Mouse (Mus musculus) kidney, adult 2 months (tissue): ENCODE results near the gene Sctr. TPM values are rescaled to one million over a fixed set of nuclear protein-coding genes. Genes with fewer than 3 reads are reported as not detected.

ENCODE experiments used
- DNase-seq: peaks from one replicate; pipeline ENCODE4 v3.0.0; 2021
- H3K27ac ChIP-seq: fragments of 200-500 bp; 2 replicates; pipeline ENCODE4 v1.5.1; 2012; ENCODE audit warnings: low read depth, low read length, control low read depth, inconsistent platforms; ENCODE audit not compliant: insufficient read depth
- H3K27me3 ChIP-seq: fragments of 200-500 bp; replicated peaks from 2 replicates; pipeline ENCODE4 v1.6.1; 2012; ENCODE audit warnings: mild to moderate bottlenecking, moderate library complexity, low read length, inconsistent platforms; ENCODE audit not compliant: control insufficient read depth, insufficient read depth
- H3K36me3 ChIP-seq: fragments of 200-500 bp; 2 replicates; pipeline ENCODE4 v1.6.1; 2012; ENCODE audit warnings: mild to moderate bottlenecking, moderate library complexity, low read length, inconsistent platforms; ENCODE audit not compliant: control insufficient read depth, insufficient read depth
- H3K4me1 ChIP-seq: fragments of 200-500 bp; 2 replicates; pipeline ENCODE4 v1.6.1; 2011; ENCODE audit warnings: low read length; ENCODE audit not compliant: control insufficient read depth, insufficient read depth
- H3K4me3 ChIP-seq: fragments of 200-500 bp; 2 replicates; pipeline ENCODE4 v1.5.1; 2011; ENCODE audit warnings: mild to moderate bottlenecking, low read depth, low read length, control low read depth; ENCODE audit not compliant: insufficient read depth
- CTCF ChIP-seq: fragments of 200-500 bp; conservative IDR thresholded peaks from 2 replicates; pipeline ENCODE4 v1.5.1; 2011; ENCODE audit warnings: low read depth, mild to moderate bottlenecking, control low read depth, low read length, moderate library complexity, mixed read lengths; ENCODE audit not compliant: insufficient read depth, insufficient read length
- POLR2A ChIP-seq: fragments of 200-500 bp; IDR thresholded peaks from one replicate; pipeline ENCODE4 v1.6.1; 2011; ENCODE audit warnings: low read depth, low read length, control low read depth
- WGBS: fragments of 180-500 bp; shearing (Covaris S2); methylation state at CpG from one replicate; pipeline ENCODE4 v1.1.7; 2018; 5-methylcytosine and 5-hydroxymethylcytosine counted together
- polyA plus RNA-seq: library from polyadenylated mRNA; depleted of rRNA; stranded (reverse); fragments of >200 nt; gene quantifications from 2 replicates; pipeline ENCODE4 v1.2.3, GENCODE M21; 2012; rRNA removed

The Sctr gene
- polyA plus RNA-seq, result 1.4 and 2.0 TPM in 2 replicates

- DNase-seq, result no peak
- WGBS, result 7% methylated on average over 38 of the region's 39 CpGs
- Histone ChIP-seq H3K4me1 (no peaks in the 10 kb centered on the region), H3K36me3 (no peaks in the 10 kb centered on the region), H3K27ac (no peak within 1 kb of the TSS), H3K4me3 (no peak within 1 kb of the TSS), H3K27me3 (no peaks in the 10 kb centered on the region; the same call in 1 of the 2 replicates)
- no peak for TF ChIP-seq CTCF
- no peak for TF ChIP-seq POLR2A
Measured at GRCm38 (mm10) chr1:120006844-120007790, at the start of gene Sctr. Sctr (plus strand) TSS chr1:120006894.

- Histone ChIP-seq H3K4me3 (no peak overlapping the region), H3K27ac (no peak overlapping the region), H3K4me1 (no peaks in the 10 kb centered on the region), H3K27me3 (no peaks in the 10 kb centered on the region), H3K36me3 (no peaks in the 10 kb centered on the region)
- TF ChIP-seq CTCF (no peak), POLR2A (no peak)
- no peak for DNase-seq
- WGBS, result 42% methylated on average over 9 of the region's 9 CpGs
Measured at GRCm38 (mm10) chr1:119957716-119958222, 48.9 kb upstream of the Sctr start.

GRCm38 (mm10) chr1:119959464-119959863 is 47.2 kb upstream of the Sctr start:
- Histone ChIP-seq H3K4me3 (no peak overlapping the region), H3K27me3 (no peaks in the 10 kb centered on the region), H3K36me3 (no peaks in the 10 kb centered on the region), H3K27ac (no peak overlapping the region), H3K4me1 (no peaks in the 10 kb centered on the region)
- no peak for DNase-seq
- TF ChIP-seq POLR2A (no peak), CTCF (no peak)
- WGBS, result 96% methylated on average over 4 of the region's 4 CpGs

- no peaks in the 10 kb centered on the region for H3K27me3 ChIP-seq
- WGBS, result 58% methylated on average over 7 of the region's 7 CpGs
- H3K4me3 ChIP-seq, result no peak overlapping the region
- H3K4me1 ChIP-seq, result no peaks in the 10 kb centered on the region
- TF ChIP-seq POLR2A (no peak), CTCF (no peak)
- H3K36me3 ChIP-seq, result no peaks in the 10 kb centered on the region
- no peak for DNase-seq
- no peak overlapping the region for H3K27ac ChIP-seq
Measured at GRCm38 (mm10) chr1:119959920-119960319, 46.8 kb upstream of the Sctr start.

GRCm38 (mm10) chr1:119965804-119966514 is 40.7 kb upstream of the Sctr start:
- no peaks in the 10 kb centered on the region for H3K4me1 ChIP-seq
- H3K4me3 ChIP-seq, result no peak overlapping the region
- no peaks in the 10 kb centered on the region for H3K27me3 ChIP-seq
- H3K27ac ChIP-seq, result no peak overlapping the region
- no peaks in the 10 kb centered on the region for H3K36me3 ChIP-seq
- peak; percentile 11 for DNase-seq
- TF ChIP-seq POLR2A (no peak), CTCF (peak; percentile 45; the same call in 1 of the 2 replicates)
- 39% methylated on average over 12 of the region's 12 CpGs for WGBS

GRCm38 (mm10) chr1:119973117-119973516 is 33.6 kb upstream of the Sctr start:
- no peaks in the 10 kb centered on the region for H3K27me3 ChIP-seq
- H3K36me3 ChIP-seq, result no peaks in the 10 kb centered on the region
- no peak overlapping the region for H3K27ac ChIP-seq
- H3K4me3 ChIP-seq, result no peak overlapping the region
- TF ChIP-seq CTCF, result no peak
- no peak for TF ChIP-seq POLR2A
- no peak for DNase-seq
- H3K4me1 ChIP-seq, result no peaks in the 10 kb centered on the region
- 44% methylated on average over 4 of the region's 4 CpGs for WGBS

GRCm38 (mm10) chr1:119975141-119975540 is 31.6 kb upstream of the Sctr start:
- H3K27me3 ChIP-seq, result no peaks in the 10 kb centered on the region
- no peak overlapping the region for H3K27ac ChIP-seq
- no peaks in the 10 kb centered on the region for H3K4me1 ChIP-seq
- DNase-seq, result no peak
- H3K4me3 ChIP-seq, result no peak overlapping the region
- 60% methylated on average over 4 of the region's 4 CpGs for WGBS
- TF ChIP-seq CTCF (no peak), POLR2A (no peak)
- H3K36me3 ChIP-seq, result no peaks in the 10 kb centered on the region
